Mouse (Mus musculus) embryonic facial prominence, embryonic 11.5 days (tissue): ENCODE measurements around the gene 1700019D03Rik. TPM values are rescaled to one million over a fixed set of nuclear protein-coding genes. Genes with fewer than 3 reads are reported as not detected.

Experiments used
- ATAC-seq: fragments of 200-750 bp; cut with Nextera tagmentation; replicated peaks from 2 replicates; pipeline ENCODE4 v1.8.0; 2017; ENCODE audit warnings: low read depth; ENCODE audit not compliant: insufficient number of reproducible peaks, low FRiP score, low TSS enrichment
- DNase-seq: peaks from one replicate; pipeline ENCODE4 v3.0.0-alpha.2; 2015; ENCODE audit warnings: low spot score
- H3K27ac ChIP-seq: fragments of 300-500 bp; sonication (generic); replicated peaks from 2 replicates; pipeline ENCODE4 v1.5.1; 2014; ENCODE audit warnings: mild to moderate bottlenecking, low read depth, low read length, control low read depth
- H3K27me3 ChIP-seq: fragments of 300-500 bp; sonication (generic); 2 replicates; pipeline ENCODE4 v1.6.1; 2014; ENCODE audit warnings: mild to moderate bottlenecking, low read length, moderate library complexity, mixed read lengths; ENCODE audit not compliant: control insufficient read depth, insufficient read depth
- H3K36me3 ChIP-seq: fragments of 300-500 bp; sonication (generic); replicated peaks from 2 replicates; pipeline ENCODE4 v1.6.1; 2014; ENCODE audit warnings: low read depth, mild to moderate bottlenecking, low read length, moderate library complexity, mixed read lengths; ENCODE audit not compliant: control insufficient read depth, insufficient read depth
- H3K4me1 ChIP-seq: fragments of 300-500 bp; sonication (generic); 2 replicates; pipeline ENCODE4 v1.6.1; 2014; ENCODE audit warnings: low read length, mixed read lengths; ENCODE audit not compliant: control insufficient read depth, insufficient read depth
- H3K4me2 ChIP-seq: fragments of 300-500 bp; sonication (generic); 2 replicates; pipeline ENCODE4 v1.6.1; 2014; ENCODE audit warnings: low read depth, mild to moderate bottlenecking, control low read depth, low read length, moderate library complexity
- H3K4me3 ChIP-seq: fragments of 300-500 bp; sonication (generic); 2 replicates; pipeline ENCODE4 v1.5.1; 2014; ENCODE audit warnings: low read depth, low read length, control low read depth
- H3K9ac ChIP-seq: fragments of 300-500 bp; sonication (generic); replicated peaks from 2 replicates; pipeline ENCODE4 v1.6.1; 2014; ENCODE audit warnings: mild to moderate bottlenecking, control low read depth, low read length
- H3K9me3 ChIP-seq: fragments of 300-500 bp; sonication (generic); replicated peaks from 2 replicates; pipeline ENCODE4 v1.6.1; 2016; ENCODE audit warnings: mild to moderate bottlenecking, low read length, inconsistent platforms, mixed read lengths; ENCODE audit not compliant: control insufficient read depth
- WGBS: fragments of 180-500 bp; shearing (Covaris S2); extraction: QIAGEN DNeasy Blood & Tissue Kit; methylation state at CpG from one replicate; pipeline ENCODE4 v1.1.7; 2014; 5-methylcytosine and 5-hydroxymethylcytosine counted together
- polyA plus RNA-seq: library from polyadenylated mRNA; unstranded; fragments of >200 nt; fragmentation: Nextera tagmentation; extraction: Ambion mirVana; gene quantifications from 2 replicates; pipeline ENCODE4 v1.2.1, GENCODE M21; 2014

Gene 1700019D03Rik
- polyA plus RNA-seq = 4.6 and 5.2 TPM in 2 replicates

GRCm38 (mm10) chr1:53020079-53020478 lies at the start of gene 1700019D03Rik:
TSS of gene 1700019D03Rik (minus strand) at chr1:53020179.
- H3K27ac ChIP-seq = no peak within 1 kb of the TSS
- no peaks in the 10 kb centered on the region for H3K9me3 ChIP-seq
- no peaks in the 10 kb centered on the region for H3K27me3 ChIP-seq
- no peak within 1 kb of the TSS for H3K4me3 ChIP-seq
- DNase-seq (no peak), ATAC-seq (no peak)
- 64% methylated on average over 5 of the region's 5 CpGs for WGBS
- no peak within 1 kb of the TSS for H3K9ac ChIP-seq
- no peaks in the 10 kb centered on the region for H3K4me1 ChIP-seq
- no peaks in the 10 kb centered on the region for H3K36me3 ChIP-seq
- H3K4me2 ChIP-seq = no peak within 1 kb of the TSS

- Histone ChIP-seq H3K27me3 (no peaks in the 10 kb centered on the region), H3K36me3 (no peaks in the 10 kb centered on the region), H3K27ac (no peak overlapping the region), H3K9me3 (no peaks in the 10 kb centered on the region), H3K9ac (no peak overlapping the region), H3K4me3 (no peak overlapping the region), H3K4me2 (no peak overlapping the region), H3K4me1 (no peaks in the 10 kb centered on the region)
- ATAC-seq (no peak), DNase-seq (no peak)
- 74% methylated on average over 4 of the region's 4 CpGs for WGBS
Observed at GRCm38 (mm10) chr1:53063921-53064320, 43.9 kb upstream of the 1700019D03Rik start.

- WGBS = 53% methylated on average over 13 of the region's 13 CpGs
- no peaks in the 10 kb centered on the region for H3K4me1 ChIP-seq
- no peaks in the 10 kb centered on the region for H3K36me3 ChIP-seq
- no peak overlapping the region for H3K4me2 ChIP-seq
- H3K9ac ChIP-seq = no peak overlapping the region
- ATAC-seq (no peak), DNase-seq (no peak)
- H3K9me3 ChIP-seq = no peaks in the 10 kb centered on the region
- H3K27me3 ChIP-seq = no peaks in the 10 kb centered on the region
- H3K27ac ChIP-seq = no peak overlapping the region
- H3K4me3 ChIP-seq = no peak overlapping the region
Observed at GRCm38 (mm10) chr1:53061871-53062608, 42.1 kb upstream of the 1700019D03Rik start.

GRCm38 (mm10) chr1:53061340-53061739 lies 41.4 kb upstream of the 1700019D03Rik start, which contains the start of gene Mstn:
TSS of gene Mstn (plus strand) at chr1:53061640.
- DNase-seq (peak; percentile 19), ATAC-seq (no peak)
- Histone ChIP-seq H3K4me1 (no peaks in the 10 kb centered on the region), H3K4me3 (no peak within 1 kb of the TSS), H3K9ac (no peak within 1 kb of the TSS), H3K27me3 (no peaks in the 10 kb centered on the region), H3K27ac (no peak within 1 kb of the TSS), H3K36me3 (no peaks in the 10 kb centered on the region), H3K4me2 (no peak within 1 kb of the TSS), H3K9me3 (no peaks in the 10 kb centered on the region)
- 48% methylated on average over 6 of the region's 6 CpGs for WGBS

- H3K9ac ChIP-seq = no peak overlapping the region
- H3K27ac ChIP-seq = no peak overlapping the region
- H3K4me1 ChIP-seq = no peaks in the 10 kb centered on the region
- H3K4me3 ChIP-seq = no peak overlapping the region
- no peak overlapping the region for H3K4me2 ChIP-seq
- no peaks in the 10 kb centered on the region for H3K27me3 ChIP-seq
- H3K9me3 ChIP-seq = no peaks in the 10 kb centered on the region
- H3K36me3 ChIP-seq = no peaks in the 10 kb centered on the region
- ATAC-seq (no peak), DNase-seq (no peak)
- 19% methylated on average over 8 of the region's 8 CpGs for WGBS
Observed at GRCm38 (mm10) chr1:53060499-53060898, 40.5 kb upstream of the 1700019D03Rik start.

GRCm38 (mm10) chr1:53059106-53059505 lies 39.1 kb upstream of the 1700019D03Rik start:
- no peak for DNase-seq
- Histone ChIP-seq H3K4me2 (no peak overlapping the region), H3K9me3 (no peaks in the 10 kb centered on the region), H3K4me3 (no peak overlapping the region), H3K27ac (no peak overlapping the region), H3K27me3 (no peaks in the 10 kb centered on the region), H3K9ac (no peak overlapping the region), H3K36me3 (no peaks in the 10 kb centered on the region), H3K4me1 (no peaks in the 10 kb centered on the region)
- no peak for ATAC-seq
- 57% methylated on average over 5 of the region's 5 CpGs for WGBS

GRCm38 (mm10) chr1:53053087-53054022 lies 33.4 kb upstream of the 1700019D03Rik start:
- DNase-seq = peak; percentile 83
- Histone ChIP-seq H3K4me2 (no peak overlapping the region), H3K27ac (no peak overlapping the region), H3K36me3 (no peaks in the 10 kb centered on the region), H3K4me1 (no peaks in the 10 kb centered on the region), H3K9ac (no peak overlapping the region), H3K27me3 (no peaks in the 10 kb centered on the region), H3K4me3 (no peak overlapping the region), H3K9me3 (no peaks in the 10 kb centered on the region)
- peak; percentile 72; the same call in 1 of the 2 replicates for ATAC-seq
- 46% methylated on average over 9 of the region's 9 CpGs for WGBS
